Mouse (Mus musculus): ENCODE results near the gene Cfi.

DNA sequence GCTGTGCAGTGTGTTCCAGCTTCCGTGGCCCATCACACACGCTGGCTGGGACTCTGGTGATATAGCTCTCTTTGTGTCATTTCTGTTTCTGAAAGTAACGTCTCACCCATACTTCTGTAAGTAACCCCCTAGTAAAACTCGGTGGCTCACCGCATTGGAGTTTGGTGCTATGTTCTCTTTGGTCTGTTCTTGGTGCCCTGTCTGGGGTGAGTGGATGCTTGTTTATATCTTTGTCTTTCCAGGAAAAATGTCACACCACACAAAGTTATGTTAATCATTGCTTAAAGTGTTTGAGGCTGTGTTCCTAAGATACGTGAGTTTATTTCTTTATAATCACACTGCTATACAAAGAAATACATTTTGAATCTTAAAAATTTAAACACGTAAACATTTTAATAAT is 11.2 kb downstream of the Cfi start:
- no peak for TF ChIP-seq CTCF (IDR thresholded peaks at IDR 0.05; ENCODE audit: borderline replicate concordance, extremely low read depth, insufficient read depth, insufficient read length)
- TF ChIP-seq POLR2A (IDR thresholded peaks at IDR 0.05; ENCODE audit: borderline replicate concordance, extremely low read depth, insufficient read depth, insufficient read length, poor library complexity, severe bottlenecking) = no peak
